Comparison of ENCODE assay signal across 21 mouse cellular contexts in the genomic region with DNA sequence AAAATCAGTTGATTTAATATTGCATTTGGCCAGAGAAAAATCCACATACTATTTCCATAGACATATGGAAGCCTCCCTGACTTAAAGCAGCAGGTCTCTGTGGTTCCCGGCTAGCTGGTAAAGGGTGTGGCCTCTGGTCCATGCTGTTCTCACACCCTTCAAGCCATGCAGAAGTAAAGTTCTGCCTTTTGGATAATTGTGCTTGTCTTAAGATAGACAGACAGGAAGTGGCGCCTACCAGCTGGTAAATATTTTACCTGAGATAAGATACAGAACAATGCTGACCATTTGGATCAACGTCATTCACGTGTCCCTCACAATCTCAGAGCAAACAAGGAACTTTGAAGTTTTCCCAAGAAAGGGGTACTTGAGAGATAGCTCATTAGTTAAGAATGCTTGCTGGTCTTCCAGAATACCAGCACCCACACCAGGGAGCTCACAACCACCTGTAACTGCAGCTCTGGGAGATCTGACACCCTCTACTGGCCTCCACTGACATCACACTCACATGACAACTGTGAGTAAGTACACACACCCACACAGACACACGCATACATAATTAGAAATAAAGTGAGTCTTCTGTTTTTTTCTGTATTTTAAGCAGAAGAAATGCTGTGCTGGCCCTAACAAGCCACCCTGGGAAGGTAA. TPM values are rescaled to one million over a fixed set of nuclear protein-coding genes. Genes with fewer than 3 reads are reported as not detected.
DNase-seq lines count a peak whose midpoint lies in the region; ATAC-seq lines count a peak whose summit lies in the region.
"Had no signal": no experiment of that assay in that cellular context is flagged by ENCODE, and none has a peak within 500 bp of the region (broad histone marks: within the 10 kb centered on the region; RNA-seq: fewer than 3 reads in every experiment).

No protein-coding gene starts in this region.

- H3K4me1 ChIP-seq in forebrain, embryonic 11.5 days (replicated peaks; ENCODE audit: control insufficient read depth, insufficient read depth, low read length), result no peaks in the 10 kb centered on the region
- H3K4me1 ChIP-seq in forebrain, embryonic 12.5 days, result no peaks in the 10 kb centered on the region
- no peaks in the 10 kb centered on the region for H3K4me1 ChIP-seq in stomach, embryonic 14.5 days (ENCODE audit: control insufficient read depth, insufficient read depth, low read length)
- H3K4me1 ChIP-seq in midbrain, embryonic 16.5 days (ENCODE audit: control insufficient read depth, insufficient read depth, low read length), result peaks cover 5% of the 10 kb centered on the region; the same call in 1 of the 2 replicates
- H3K4me1 ChIP-seq: embryonic facial prominence, embryonic 10.5 days; forebrain, embryonic 10.5 days had no signal

- no peak overlapping the region for H3K4me3 ChIP-seq in forebrain, embryonic 11.5 days (ENCODE audit: low read depth, low read length)
- H3K4me3 ChIP-seq in forebrain, embryonic 12.5 days (replicated peaks), result no peak overlapping the region
- no peak overlapping the region for H3K4me3 ChIP-seq in stomach, embryonic 14.5 days (ENCODE audit: low read depth, low read length)
- no peak overlapping the region for H3K4me3 ChIP-seq in midbrain, embryonic 16.5 days (ENCODE audit: low read depth, low read length)
- H3K4me3 ChIP-seq: embryonic facial prominence, embryonic 10.5 days; erythroblast, embryonic 14.5 days; forebrain, embryonic 10.5 days; heart, embryonic 13.5 days; hindbrain, embryonic 15.5 days had no signal

- H3K4me2 ChIP-seq in forebrain, embryonic 11.5 days (ENCODE audit: low read depth, low read length, severe bottlenecking), result no peak overlapping the region
- H3K4me2 ChIP-seq in forebrain, embryonic 12.5 days, result no peak overlapping the region
- H3K4me2 ChIP-seq in stomach, embryonic 14.5 days (replicated peaks; ENCODE audit: low read depth, low read length), result no peak overlapping the region
- no peak overlapping the region for H3K4me2 ChIP-seq in midbrain, embryonic 16.5 days (ENCODE audit: low read length)
- H3K4me2 ChIP-seq: heart, embryonic 13.5 days; hindbrain, embryonic 15.5 days had no signal

- ATAC-seq in forebrain, embryonic 11.5 days (replicated peaks; ENCODE audit: low FRiP score), result no peak
- no peak for ATAC-seq in forebrain, embryonic 12.5 days (ENCODE audit: low FRiP score)
- ATAC-seq in stomach, embryonic 14.5 days (ENCODE audit: insufficient number of reproducible peaks, insufficient read depth, low FRiP score, low read depth), result peak; percentile 74
- no peak for ATAC-seq in midbrain, embryonic 16.5 days
- ATAC-seq: CD4-positive, CD25-positive, alpha-beta regulatory T cell, adult 4 months; forebrain, postnatal 0 days had no signal

- no peak overlapping the region for H3K9ac ChIP-seq in forebrain, embryonic 11.5 days (ENCODE audit: low read length)
- no peak overlapping the region for H3K9ac ChIP-seq in forebrain, embryonic 12.5 days
- H3K9ac ChIP-seq in stomach, embryonic 14.5 days (replicated peaks; ENCODE audit: low read depth, low read length), result no peak overlapping the region
- H3K9ac ChIP-seq in midbrain, embryonic 16.5 days (ENCODE audit: low read depth, low read length), result no peak overlapping the region
- H3K9ac ChIP-seq: forebrain, postnatal 0 days; heart, embryonic 13.5 days; hindbrain, embryonic 15.5 days had no signal

- peak; percentile 19 for DNase-seq in forebrain, embryonic 11.5 days (ENCODE audit: low spot score)
- peak; percentile 12 for DNase-seq in ZHBTc4 (ENCODE audit: low read depth, low spot score)
- DNase-seq in yolk sac, embryonic 10.5 days (ENCODE audit: low spot score), result peak; percentile 6
- no peak for DNase-seq in kidney, postnatal 10 days
- DNase-seq: adrenal gland, adult 2 months; adrenal gland, postnatal 36 days; B cell, adult 2 months; cerebellum, adult 2 months; cerebellum, postnatal 10 days; forebrain, postnatal 0 days; gastrocnemius, postnatal 14 days; heart, postnatal 36 days had no signal

- H3K27ac ChIP-seq in forebrain, embryonic 11.5 days (ENCODE audit: low read depth, low read length), result no peak overlapping the region
- no peak overlapping the region for H3K27ac ChIP-seq in forebrain, embryonic 12.5 days
- H3K27ac ChIP-seq in stomach, embryonic 14.5 days (ENCODE audit: low read length), result no peak overlapping the region
- no peak overlapping the region for H3K27ac ChIP-seq in midbrain, embryonic 16.5 days (ENCODE audit: low read length)
- H3K27ac ChIP-seq: embryonic facial prominence, embryonic 10.5 days; forebrain, embryonic 10.5 days; heart, embryonic 13.5 days; hindbrain, embryonic 15.5 days had no signal

- 93% methylated on average over 5 of the region's 5 CpGs for whole genome bisulfite sequencing in forebrain, embryonic 11.5 days
- 86% methylated on average over 5 of the region's 5 CpGs for WGBS in forebrain, embryonic 12.5 days
- WGBS in stomach, embryonic 14.5 days, result 65% methylated on average over 5 of the region's 5 CpGs
- 88% methylated on average over 5 of the region's 5 CpGs for WGBS in midbrain, embryonic 16.5 days

- H3K36me3 ChIP-seq in forebrain, embryonic 11.5 days (ENCODE audit: control insufficient read depth, insufficient read depth, low read length), result no peaks in the 10 kb centered on the region
- H3K36me3 ChIP-seq in forebrain, embryonic 12.5 days (replicated peaks), result no peaks in the 10 kb centered on the region
- H3K36me3 ChIP-seq in stomach, embryonic 14.5 days (ENCODE audit: control insufficient read depth, insufficient read depth, low read length), result no peaks in the 10 kb centered on the region
- H3K36me3 ChIP-seq in midbrain, embryonic 16.5 days (ENCODE audit: control insufficient read depth, insufficient read depth, low read length), result peaks cover 9% of the 10 kb centered on the region; the same call in 1 of the 2 replicates
- H3K36me3 ChIP-seq: embryonic facial prominence, embryonic 10.5 days; forebrain, embryonic 10.5 days; heart, embryonic 13.5 days; hindbrain, embryonic 15.5 days had no signal

- no peaks in the 10 kb centered on the region for H3K9me3 ChIP-seq in forebrain, embryonic 11.5 days (ENCODE audit: control insufficient read depth, low read length)
- H3K9me3 ChIP-seq in forebrain, embryonic 12.5 days, result peaks cover 5% of the 10 kb centered on the region
- peaks cover 9% of the 10 kb centered on the region; the same call in 1 of the 2 replicates for H3K9me3 ChIP-seq in stomach, embryonic 14.5 days (ENCODE audit: control insufficient read depth, low read depth, low read length)
- H3K9me3 ChIP-seq in midbrain, embryonic 16.5 days (replicated peaks; ENCODE audit: control insufficient read depth, low read length, poor library complexity, severe bottlenecking), result peaks cover 9% of the 10 kb centered on the region
- H3K9me3 ChIP-seq: hindbrain, embryonic 15.5 days had no signal

- H3K27me3 ChIP-seq in forebrain, embryonic 11.5 days (ENCODE audit: control insufficient read depth, insufficient read depth, low read length), result no peaks in the 10 kb centered on the region
- no peaks in the 10 kb centered on the region for H3K27me3 ChIP-seq in forebrain, embryonic 12.5 days
- no peaks in the 10 kb centered on the region for H3K27me3 ChIP-seq in stomach, embryonic 14.5 days (ENCODE audit: control insufficient read depth, insufficient read depth, low read length)
- no peaks in the 10 kb centered on the region for H3K27me3 ChIP-seq in midbrain, embryonic 16.5 days (ENCODE audit: control insufficient read depth, insufficient read depth, low read depth, low read length)
- H3K27me3 ChIP-seq: heart, embryonic 13.5 days; hindbrain, embryonic 15.5 days had no signal

RNA-seq across cellular contexts. Expression of gene Stk32b, which starts 7.6 kb away (rescaled TPM):
- 2.4 and 4.3 TPM in 2 replicates for polyA plus RNA-seq in forebrain, embryonic 11.5 days (2014; fragmentation: Nextera tagmentation; extraction: Ambion mirVana)
- 4.3 and 6.5 TPM in 2 replicates for polyA plus RNA-seq in forebrain, embryonic 12.5 days (2016; fragmentation: Nextera tagmentation; extraction: Ambion mirVana)
- polyA plus RNA-seq in stomach, embryonic 14.5 days (2014; fragmentation: Nextera tagmentation; extraction: Ambion mirVana), result 0.64 and 1.3 TPM in 2 replicates
- polyA plus RNA-seq in midbrain, embryonic 16.5 days (2015; fragmentation: Nextera tagmentation; extraction: Ambion mirVana), result 29.6 and 34.7 TPM in 2 replicates
- polyA plus RNA-seq: CD4-positive, CD25-positive, alpha-beta regulatory T cell, adult 4 months had no signal

RNA-seq across cellular contexts. Expression of gene Cytl1, which starts 25.9 kb away (rescaled TPM):
- 0.67 and 0.75 TPM in 2 replicates for polyA plus RNA-seq in forebrain, embryonic 11.5 days (2014; fragmentation: Nextera tagmentation; extraction: Ambion mirVana)
- 0.62 and 0.66 TPM in 2 replicates for polyA plus RNA-seq in forebrain, embryonic 12.5 days (2016; fragmentation: Nextera tagmentation; extraction: Ambion mirVana)
- not detected in 2 replicates for polyA plus RNA-seq in stomach, embryonic 14.5 days (2014; fragmentation: Nextera tagmentation; extraction: Ambion mirVana)
- 0.21 TPM in 1 of 2 replicates, not detected in the other for polyA plus RNA-seq in midbrain, embryonic 16.5 days (2015; fragmentation: Nextera tagmentation; extraction: Ambion mirVana)
- polyA plus RNA-seq: CD4-positive, CD25-positive, alpha-beta regulatory T cell, adult 4 months; erythroblast, embryonic 14.5 days had no signal
